Mouse (Mus musculus): ENCODE measurements around the gene Acbd6. TPM values are rescaled to one million over a fixed set of nuclear protein-coding genes. Genes with fewer than 3 reads are reported as not detected.

Acbd6 gene
- polyA plus RNA-seq, 1 experiment from 2014 or later: 106 TPM

GRCm38 (mm10) chr1:155675570-155675969, 117.7 kb downstream of the Acbd6 start:
- Histone ChIP-seq H3K27me3 (no peaks in the 10 kb centered on the region), H3K9ac (replicated peaks) (no peak overlapping the region), H3K4me1 (no peaks in the 10 kb centered on the region), H3K4me3 (no peak overlapping the region), H3K27ac (replicated peaks) (no peak overlapping the region), H3K4me2 (replicated peaks) (no peak overlapping the region), H3K36me3 (no peaks in the 10 kb centered on the region), H3K9me3 (no peaks in the 10 kb centered on the region)
- 94% methylated on average over 6 of the region's 6 CpGs for WGBS
- no peak for ATAC-seq (replicated peaks)

GRCm38 (mm10) chr1:155681116-155681799, 123.3 kb downstream of the Acbd6 start:
- Histone ChIP-seq H3K27ac (replicated peaks) (peak overlapping the region; percentile 37; the same call in 1 of the 2 replicates), H3K9me3 (no peaks in the 10 kb centered on the region), H3K36me3 (no peaks in the 10 kb centered on the region), H3K4me3 (no peak overlapping the region), H3K27me3 (no peaks in the 10 kb centered on the region), H3K4me1 (peaks cover 7% of the 10 kb centered on the region; the same call in 1 of the 2 replicates), H3K4me2 (replicated peaks) (no peak overlapping the region), H3K9ac (replicated peaks) (no peak overlapping the region)
- ATAC-seq (replicated peaks): peak; percentile 64
- 60% methylated on average over 10 of the region's 10 CpGs for WGBS

- no peaks in the 10 kb centered on the region for H3K4me1 ChIP-seq
- H3K27me3 ChIP-seq: no peaks in the 10 kb centered on the region
- no peak overlapping the region for H3K4me2 ChIP-seq (replicated peaks)
- H3K4me3 ChIP-seq: no peak overlapping the region
- H3K27ac ChIP-seq (replicated peaks): no peak overlapping the region
- H3K9me3 ChIP-seq: no peaks in the 10 kb centered on the region
- no peak for ATAC-seq (replicated peaks)
- no peak overlapping the region for H3K9ac ChIP-seq (replicated peaks)
- H3K36me3 ChIP-seq: no peaks in the 10 kb centered on the region
- WGBS: 76% methylated on average over 15 of the region's 15 CpGs
These were observed 128.9 kb downstream of the Acbd6 start for GRCm38 (mm10) chr1:155686816-155687215.

GRCm38 (mm10) chr1:155689141-155689540, 131.2 kb downstream of the Acbd6 start:
- ATAC-seq (replicated peaks): no peak
- Histone ChIP-seq H3K27me3 (no peaks in the 10 kb centered on the region), H3K36me3 (no peaks in the 10 kb centered on the region), H3K4me3 (no peak overlapping the region), H3K27ac (replicated peaks) (no peak overlapping the region), H3K9ac (replicated peaks) (no peak overlapping the region), H3K4me2 (replicated peaks) (no peak overlapping the region), H3K4me1 (peaks cover 11% of the 10 kb centered on the region), H3K9me3 (no peaks in the 10 kb centered on the region)
- 87% methylated on average over 4 of the region's 4 CpGs for WGBS

- H3K9me3 ChIP-seq: no peaks in the 10 kb centered on the region
- no peaks in the 10 kb centered on the region for H3K27me3 ChIP-seq
These were observed 131.6 kb downstream of the Acbd6 start for GRCm38 (mm10) chr1:155689558-155689957.

GRCm38 (mm10) chr1:155692230-155692629, 134.3 kb downstream of the Acbd6 start:
- no peak overlapping the region for H3K4me3 ChIP-seq
- ATAC-seq (replicated peaks): no peak
- H3K9ac ChIP-seq (replicated peaks): no peak overlapping the region
- H3K4me1 ChIP-seq: peaks cover 11% of the 10 kb centered on the region
- 95% methylated on average over 6 of the region's 6 CpGs for WGBS
- H3K27ac ChIP-seq (replicated peaks): no peak overlapping the region
- no peak overlapping the region for H3K4me2 ChIP-seq (replicated peaks)
- no peaks in the 10 kb centered on the region for H3K27me3 ChIP-seq
- H3K36me3 ChIP-seq: no peaks in the 10 kb centered on the region
- no peaks in the 10 kb centered on the region for H3K9me3 ChIP-seq

More at GRCm38 (mm10) chr1:155689558-155689957, 131.6 kb downstream of the Acbd6 start:
- H3K4me2 ChIP-seq (replicated peaks): no peak overlapping the region
- H3K4me3 ChIP-seq: no peak overlapping the region
- peaks cover 11% of the 10 kb centered on the region for H3K4me1 ChIP-seq
- H3K36me3 ChIP-seq: no peaks in the 10 kb centered on the region
- no peak for ATAC-seq (replicated peaks)
- no peak overlapping the region for H3K27ac ChIP-seq (replicated peaks)
- 87% methylated on average over 5 of the region's 5 CpGs for WGBS
- no peak overlapping the region for H3K9ac ChIP-seq (replicated peaks)

GRCm38 (mm10) chr1:155693026-155693425, 135.1 kb downstream of the Acbd6 start:
- no peak overlapping the region for H3K9ac ChIP-seq (replicated peaks)
- H3K4me2 ChIP-seq (replicated peaks): no peak overlapping the region
- H3K4me1 ChIP-seq: peaks cover 11% of the 10 kb centered on the region
- H3K9me3 ChIP-seq: no peaks in the 10 kb centered on the region
- H3K36me3 ChIP-seq: no peaks in the 10 kb centered on the region
- H3K27me3 ChIP-seq: no peaks in the 10 kb centered on the region
- no peak overlapping the region for H3K4me3 ChIP-seq
- no peak overlapping the region for H3K27ac ChIP-seq (replicated peaks)
- WGBS: 32% methylated on average over 11 of the region's 11 CpGs
- no peak for ATAC-seq (replicated peaks)

- H3K9me3 ChIP-seq: no peaks in the 10 kb centered on the region
- H3K36me3 ChIP-seq: no peaks in the 10 kb centered on the region
- WGBS: 51% methylated on average over 5 of the region's 5 CpGs
- 0 out of 2 replicates have a peak, but pooled peaks have one; percentile 23 for ATAC-seq (replicated peaks)
- H3K4me3 ChIP-seq: no peak overlapping the region
- no peak overlapping the region for H3K4me2 ChIP-seq (replicated peaks)
- no peak overlapping the region for H3K27ac ChIP-seq (replicated peaks)
- H3K4me1 ChIP-seq: peaks cover 14% of the 10 kb centered on the region
- no peak overlapping the region for H3K9ac ChIP-seq (replicated peaks)
- no peaks in the 10 kb centered on the region for H3K27me3 ChIP-seq
These were observed 135.5 kb downstream of the Acbd6 start for GRCm38 (mm10) chr1:155693443-155693842.

- no peaks in the 10 kb centered on the region for H3K27me3 ChIP-seq
- ATAC-seq (replicated peaks): peak; percentile 78
- peaks cover 25% of the 10 kb centered on the region for H3K4me1 ChIP-seq
- no peak overlapping the region for H3K27ac ChIP-seq (replicated peaks)
- H3K36me3 ChIP-seq: no peaks in the 10 kb centered on the region
- H3K9me3 ChIP-seq: no peaks in the 10 kb centered on the region
- no peak overlapping the region for H3K9ac ChIP-seq (replicated peaks)
- no peak overlapping the region for H3K4me3 ChIP-seq
- peak overlapping the region; percentile 25 for H3K4me2 ChIP-seq (replicated peaks)
- 32% methylated on average over 17 of the region's 17 CpGs for WGBS
These were observed 140.6 kb downstream of the Acbd6 start for GRCm38 (mm10) chr1:155698373-155699159.

- no peaks in the 10 kb centered on the region for H3K27me3 ChIP-seq
These were observed 143.0 kb downstream of the Acbd6 start for GRCm38 (mm10) chr1:155700886-155701285.

GRCm38 (mm10) chr1:155703191-155703680, 145.3 kb downstream of the Acbd6 start:
- Histone ChIP-seq H3K9me3 (no peaks in the 10 kb centered on the region), H3K4me3 (no peak overlapping the region), H3K27me3 (no peaks in the 10 kb centered on the region), H3K4me1 (peaks cover 24% of the 10 kb centered on the region), H3K9ac (replicated peaks) (no peak overlapping the region), H3K36me3 (no peaks in the 10 kb centered on the region), H3K4me2 (replicated peaks) (no peak overlapping the region), H3K27ac (replicated peaks) (no peak overlapping the region)
- 88% methylated on average over 5 of the region's 5 CpGs for WGBS
- no peak for ATAC-seq (replicated peaks)

More at GRCm38 (mm10) chr1:155700886-155701285, 143.0 kb downstream of the Acbd6 start:
- Histone ChIP-seq H3K4me2 (replicated peaks) (no peak overlapping the region), H3K4me3 (no peak overlapping the region), H3K4me1 (peaks cover 24% of the 10 kb centered on the region), H3K36me3 (no peaks in the 10 kb centered on the region), H3K9ac (replicated peaks) (no peak overlapping the region), H3K27ac (replicated peaks) (no peak overlapping the region), H3K9me3 (no peaks in the 10 kb centered on the region)
- no peak for ATAC-seq (replicated peaks)

- WGBS: 52% methylated on average over 5 of the region's 5 CpGs
- no peaks in the 10 kb centered on the region for H3K36me3 ChIP-seq
- H3K4me3 ChIP-seq: no peak overlapping the region
- no peaks in the 10 kb centered on the region for H3K27me3 ChIP-seq
- no peak overlapping the region for H3K27ac ChIP-seq (replicated peaks)
- no peaks in the 10 kb centered on the region for H3K9me3 ChIP-seq
- peak; percentile 53 for ATAC-seq (replicated peaks)
- H3K4me1 ChIP-seq: peaks cover 14% of the 10 kb centered on the region
- H3K4me2 ChIP-seq (replicated peaks): no peak overlapping the region
- no peak overlapping the region for H3K9ac ChIP-seq (replicated peaks)
These were observed 146.3 kb downstream of the Acbd6 start for GRCm38 (mm10) chr1:155704182-155704581.
